In genomic region chr9:35043619-35044018, GRCm38 (mm10) we compare ENCODE assay signal across 15 mouse cellular contexts.
DNase-seq lines count a peak whose midpoint lies in the region; ATAC-seq and TF ChIP-seq lines count a peak whose summit lies in the region.
"Had no signal": no experiment of that assay in that cellular context is flagged by ENCODE, and none has a peak within 500 bp of the region (broad histone marks: within the 10 kb centered on the region; RNA-seq: fewer than 3 reads in every experiment).

No protein-coding gene starts in this region.

- H3K9ac ChIP-seq in hindbrain, embryonic 14.5 days: no peak overlapping the region
- H3K9ac ChIP-seq in hindbrain, embryonic 13.5 days: no peak overlapping the region
- no peak overlapping the region for H3K9ac ChIP-seq in hindbrain, embryonic 16.5 days (ENCODE audit: low read depth, low read length)

- peak; percentile 15; the same call in 1 of the 2 replicates for ATAC-seq in frontal cortex, adult (ENCODE audit: low TSS enrichment)
- no peak for ATAC-seq in hindbrain, embryonic 14.5 days (ENCODE audit: low FRiP score)
- no peak for ATAC-seq in hindbrain, embryonic 13.5 days (ENCODE audit: low FRiP score)
- 0 out of 2 replicates have a peak, but pooled peaks have one; percentile 29 for ATAC-seq in hindbrain, embryonic 16.5 days
- ATAC-seq in megakaryocyte progenitor cell, adult 5-6 weeks (replicated peaks; ENCODE audit: poor library complexity): no peak
- ATAC-seq: activated CD4-positive, CD25-positive, alpha-beta regulatory T cell, adult 4 months had no signal

- H3K27ac ChIP-seq in hindbrain, embryonic 14.5 days: no peak overlapping the region
- no peak overlapping the region for H3K27ac ChIP-seq in hindbrain, embryonic 13.5 days
- H3K27ac ChIP-seq in hindbrain, embryonic 16.5 days (ENCODE audit: low read depth, low read length): no peak overlapping the region
- H3K27ac ChIP-seq: layer of hippocampus, adult 2 months had no signal

- H3K36me3 ChIP-seq in hindbrain, embryonic 14.5 days (replicated peaks; ENCODE audit: control insufficient read depth, insufficient read depth): 0 out of 2 replicates have a peak, but pooled peaks cover 5% of the 10 kb centered on the region
- H3K36me3 ChIP-seq in hindbrain, embryonic 13.5 days: peaks cover 6% of the 10 kb centered on the region; the same call in 1 of the 2 replicates
- no peaks in the 10 kb centered on the region for H3K36me3 ChIP-seq in hindbrain, embryonic 16.5 days (ENCODE audit: control insufficient read depth, insufficient read depth, low read length)

- H3K4me1 ChIP-seq in hindbrain, embryonic 14.5 days (replicated peaks; ENCODE audit: control insufficient read depth, insufficient read depth, low read length): peaks cover 10% of the 10 kb centered on the region
- peaks cover 25% of the 10 kb centered on the region for H3K4me1 ChIP-seq in hindbrain, embryonic 13.5 days (replicated peaks)
- peaks cover 11% of the 10 kb centered on the region for H3K4me1 ChIP-seq in hindbrain, embryonic 16.5 days (ENCODE audit: control insufficient read depth, insufficient read depth, low read depth, low read length)

- H3K9me3 ChIP-seq in hindbrain, embryonic 14.5 days (ENCODE audit: control insufficient read depth, low read length): no peaks in the 10 kb centered on the region
- H3K9me3 ChIP-seq in hindbrain, embryonic 13.5 days: no peaks in the 10 kb centered on the region
- H3K9me3 ChIP-seq in hindbrain, embryonic 16.5 days (ENCODE audit: control insufficient read depth, low read length): no peaks in the 10 kb centered on the region

- H3K4me3 ChIP-seq in hindbrain, embryonic 14.5 days (replicated peaks; ENCODE audit: low read length): no peak overlapping the region
- H3K4me3 ChIP-seq in hindbrain, embryonic 13.5 days: no peak overlapping the region
- no peak overlapping the region for H3K4me3 ChIP-seq in hindbrain, embryonic 16.5 days (ENCODE audit: low read length)
- H3K4me3 ChIP-seq: layer of hippocampus, adult 2 months had no signal

- TF ChIP-seq CTCF in brain, embryonic 14.5 days (IDR thresholded peaks at IDR 0.05; ENCODE audit: borderline replicate concordance, extremely low read depth, insufficient read depth, insufficient read length): no peak

- WGBS in hindbrain, embryonic 14.5 days: 36% methylated on average over 7 of the region's 7 CpGs
- WGBS in hindbrain, embryonic 13.5 days: 35% methylated on average over 7 of the region's 7 CpGs
- 31% methylated on average over 7 of the region's 7 CpGs for WGBS in hindbrain, embryonic 16.5 days

- DNase-seq in frontal cortex, postnatal 25 days (ENCODE audit: low spot score in 2 of 2): no peak
- DNase-seq in hindbrain, embryonic 14.5 days (ENCODE audit: low spot score): peak; percentile 28
- peak; percentile 56 for DNase-seq in brain, embryonic 14.5 days (ENCODE audit: low read depth)
- no peak for DNase-seq in spleen, adult 12 weeks (ENCODE audit: low spot score)
- DNase-seq: cerebellum, adult 9-11 months; gastrocnemius, postnatal 36 days; lung, adult 2 months; right cerebral cortex, postnatal 25 days had no signal

- no peaks in the 10 kb centered on the region for H3K27me3 ChIP-seq in hindbrain, embryonic 14.5 days (ENCODE audit: control insufficient read depth, insufficient read depth, low read length)
- H3K27me3 ChIP-seq in hindbrain, embryonic 13.5 days: no peaks in the 10 kb centered on the region
- H3K27me3 ChIP-seq in hindbrain, embryonic 16.5 days (replicated peaks; ENCODE audit: control insufficient read depth, insufficient read depth, low read length): no peaks in the 10 kb centered on the region

- no peak for TF ChIP-seq POLR2A in brain, embryonic 14.5 days (IDR thresholded peaks at IDR 0.05; ENCODE audit: borderline replicate concordance, extremely low read depth, insufficient read depth, insufficient read length, poor library complexity, severe bottlenecking)

- no peak overlapping the region for H3K4me2 ChIP-seq in hindbrain, embryonic 14.5 days (replicated peaks)
- H3K4me2 ChIP-seq in hindbrain, embryonic 13.5 days: no peak overlapping the region
- no peak overlapping the region for H3K4me2 ChIP-seq in hindbrain, embryonic 16.5 days (ENCODE audit: low read length)
- H3K4me2 ChIP-seq: midbrain, embryonic 11.5 days had no signal

Comparison
In these comparisons a context has a peak if more than half of its experiments do, and no peak if none do; other contexts are left out.
1. ATAC-seq: peak in frontal cortex, adult (single experiment) and hindbrain, embryonic 16.5 days (single experiment); none in hindbrain, embryonic 14.5 days (single experiment), hindbrain, embryonic 13.5 days (single experiment) and megakaryocyte progenitor cell, adult 5-6 weeks (single experiment).
2. DNase-seq: peak in hindbrain, embryonic 14.5 days (single experiment) and brain, embryonic 14.5 days (single experiment); none in frontal cortex, postnatal 25 days (0 of 2) and spleen, adult 12 weeks (single experiment).